Mouse (Mus musculus) ES-Bruce4 (cell line): ENCODE data around the gene Wfdc5.

ENCODE experiments used
- CTCF ChIP-seq: IDR thresholded peaks from one replicate; pipeline ENCODE4 v1.8.1; 2011; ENCODE audit warnings: low read depth, low read length
- EP300 ChIP-seq: IDR thresholded peaks from 2 replicates; pipeline ENCODE4 v1.6.1; 2011; ENCODE audit warnings: low read depth, low read length; ENCODE audit not compliant: insufficient read depth
- POLR2A ChIP-seq: IDR thresholded peaks from one replicate; pipeline ENCODE4 v1.8.1; 2011; ENCODE audit warnings: low read length; ENCODE audit not compliant: insufficient read depth

DNA sequence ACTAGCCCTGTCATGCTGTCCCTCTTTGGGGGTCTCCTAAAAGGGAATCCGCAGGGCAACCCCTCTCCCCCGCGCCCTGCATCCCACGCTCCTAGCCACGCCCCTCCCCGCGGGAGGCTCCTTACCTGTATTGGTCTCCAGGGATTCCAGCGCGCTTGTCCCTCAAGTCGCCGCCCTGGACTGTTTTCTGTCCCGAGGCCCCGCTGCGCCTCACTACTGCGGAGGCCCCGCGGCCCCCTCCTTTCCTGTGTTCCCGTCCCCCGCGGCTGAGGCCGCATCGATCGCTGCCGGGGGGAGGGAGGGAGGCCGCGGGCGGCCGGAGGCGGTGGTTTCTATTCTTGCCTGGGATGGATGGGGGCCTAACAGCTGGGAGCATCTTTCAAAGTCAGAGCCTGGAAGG, 11.6 kb downstream of the Wfdc5 start, which contains the start of gene Kcns1:
- TF ChIP-seq POLR2A (no peak), CTCF (no peak), EP300 (no peak)
